Mouse (Mus musculus) ES-Bruce4 (cell line): Measurements from ENCODE around the gene Hipk2. TPM values are rescaled to one million over a fixed set of nuclear protein-coding genes. Genes with fewer than 3 reads are reported as not detected.

Source experiments
- H3K27ac ChIP-seq: 2 replicates; pipeline ENCODE4 v1.5.1; 2012; ENCODE audit warnings: low read length, inconsistent platforms; ENCODE audit not compliant: insufficient read depth
- H3K27me3 ChIP-seq: 2 replicates; pipeline ENCODE4 v1.6.1; 2012; ENCODE audit warnings: mild to moderate bottlenecking, low read length, inconsistent platforms; ENCODE audit not compliant: control insufficient read depth, poor library complexity, insufficient read depth, severe bottlenecking
- H3K36me3 ChIP-seq: 2 replicates; pipeline ENCODE4 v1.6.1; 2012; ENCODE audit warnings: inconsistent platforms, mild to moderate bottlenecking, low read length, moderate library complexity; ENCODE audit not compliant: control insufficient read depth, poor library complexity, insufficient read depth, severe bottlenecking
- H3K4me1 ChIP-seq: one replicate; pipeline ENCODE4 v1.8.1; 2011; ENCODE audit warnings: low read length; ENCODE audit not compliant: control insufficient read depth, insufficient read depth
- H3K4me3 ChIP-seq: 2 replicates; pipeline ENCODE4 v1.5.1; 2011; ENCODE audit warnings: low read depth, mild to moderate bottlenecking, low read length
- H3K9ac ChIP-seq: 2 replicates; pipeline ENCODE4 v1.6.1; 2012; ENCODE audit warnings: low read depth, mild to moderate bottlenecking, inconsistent platforms; ENCODE audit not compliant: poor library complexity, severe bottlenecking
- H3K9me3 ChIP-seq: replicated peaks from 2 replicates; pipeline ENCODE4 v1.6.1; 2012; ENCODE audit warnings: mild to moderate bottlenecking, low read length, inconsistent platforms; ENCODE audit not compliant: control insufficient read depth, poor library complexity, insufficient read depth, severe bottlenecking
- CTCF ChIP-seq: IDR thresholded peaks from one replicate; pipeline ENCODE4 v1.8.1; 2011; ENCODE audit warnings: low read depth, low read length
- EP300 ChIP-seq: IDR thresholded peaks from 2 replicates; pipeline ENCODE4 v1.6.1; 2011; ENCODE audit warnings: low read depth, low read length; ENCODE audit not compliant: insufficient read depth
- POLR2A ChIP-seq: IDR thresholded peaks from one replicate; pipeline ENCODE4 v1.8.1; 2011; ENCODE audit warnings: low read length; ENCODE audit not compliant: insufficient read depth
- polyA plus RNA-seq: library from polyadenylated mRNA; stranded (reverse); fragments of >200 nt; gene quantifications from 2 replicates; pipeline ENCODE4 v1.2.4, GENCODE M21; 2011; ENCODE audit warnings: low read depth; ENCODE audit not compliant: missing spikeins, insufficient read depth, insufficient read length

The Hipk2 gene
- polyA plus RNA-seq, 1 experiment, result 17.8 TPM

GRCm38 (mm10) chr6:38853561-38853992 is 22.4 kb downstream of the Hipk2 start:
- no peaks in the 10 kb centered on the region for H3K4me1 ChIP-seq
- H3K9ac ChIP-seq, result no peak overlapping the region
- H3K4me3 ChIP-seq, result no peak overlapping the region
- H3K36me3 ChIP-seq, result no peaks in the 10 kb centered on the region
- H3K27me3 ChIP-seq, result no peaks in the 10 kb centered on the region
- TF ChIP-seq EP300, result no peak
- no peak for TF ChIP-seq CTCF
- TF ChIP-seq POLR2A, result no peak
- no peak overlapping the region for H3K27ac ChIP-seq
- no peaks in the 10 kb centered on the region for H3K9me3 ChIP-seq

GRCm38 (mm10) chr6:38851740-38852139 is 24.2 kb downstream of the Hipk2 start:
- Histone ChIP-seq H3K4me1 (no peaks in the 10 kb centered on the region), H3K9ac (no peak overlapping the region), H3K27me3 (no peaks in the 10 kb centered on the region), H3K4me3 (no peak overlapping the region), H3K27ac (no peak overlapping the region), H3K36me3 (no peaks in the 10 kb centered on the region), H3K9me3 (no peaks in the 10 kb centered on the region)
- TF ChIP-seq CTCF (no peak), EP300 (no peak), POLR2A (no peak)

- Histone ChIP-seq H3K36me3 (no peaks in the 10 kb centered on the region), H3K9me3 (no peaks in the 10 kb centered on the region), H3K4me3 (no peak overlapping the region), H3K9ac (no peak overlapping the region), H3K27ac (no peak overlapping the region), H3K4me1 (no peaks in the 10 kb centered on the region), H3K27me3 (no peaks in the 10 kb centered on the region)
- TF ChIP-seq CTCF (no peak), EP300 (no peak), POLR2A (no peak)
Observed at GRCm38 (mm10) chr6:38850715-38851259, 25.2 kb downstream of the Hipk2 start.

GRCm38 (mm10) chr6:38847958-38848910 is 27.7 kb downstream of the Hipk2 start:
- Histone ChIP-seq H3K27ac (no peak overlapping the region), H3K36me3 (no peaks in the 10 kb centered on the region), H3K27me3 (no peaks in the 10 kb centered on the region), H3K4me3 (no peak overlapping the region), H3K4me1 (no peaks in the 10 kb centered on the region), H3K9ac (no peak overlapping the region), H3K9me3 (no peaks in the 10 kb centered on the region)
- TF ChIP-seq POLR2A (no peak), CTCF (no peak), EP300 (no peak)

- no peaks in the 10 kb centered on the region for H3K36me3 ChIP-seq
- H3K27ac ChIP-seq, result no peak overlapping the region
- H3K9me3 ChIP-seq, result no peaks in the 10 kb centered on the region
- H3K4me3 ChIP-seq, result no peak overlapping the region
- H3K4me1 ChIP-seq, result no peaks in the 10 kb centered on the region
- H3K27me3 ChIP-seq, result no peaks in the 10 kb centered on the region
- TF ChIP-seq EP300, result no peak
- TF ChIP-seq CTCF, result no peak
- TF ChIP-seq POLR2A, result no peak
- H3K9ac ChIP-seq, result no peak overlapping the region
Observed at GRCm38 (mm10) chr6:38847447-38847846, 28.5 kb downstream of the Hipk2 start.

GRCm38 (mm10) chr6:38846330-38847195 is 29.4 kb downstream of the Hipk2 start:
- TF ChIP-seq POLR2A (no peak), CTCF (no peak), EP300 (no peak)
- Histone ChIP-seq H3K9me3 (no peaks in the 10 kb centered on the region), H3K27me3 (no peaks in the 10 kb centered on the region), H3K36me3 (no peaks in the 10 kb centered on the region), H3K4me1 (no peaks in the 10 kb centered on the region), H3K4me3 (no peak overlapping the region), H3K9ac (no peak overlapping the region), H3K27ac (no peak overlapping the region)
